Mouse (Mus musculus) embryonic facial prominence, embryonic 14.5 days (tissue): ENCODE results near the gene Gm20388. TPM values are rescaled to one million over a fixed set of nuclear protein-coding genes. Genes with fewer than 3 reads are reported as not detected.

Source experiments
- ATAC-seq: fragments of 200-750 bp; cut with Nextera tagmentation; 2 replicates; pipeline ENCODE4 v1.8.0; 2017; ENCODE audit warnings: low read depth, moderate number of reproducible peaks, moderate TSS enrichment
- DNase-seq: peaks from one replicate; pipeline ENCODE4 v3.0.0-alpha.2; 2015; ENCODE audit warnings: low spot score
- H3K27ac ChIP-seq: fragments of 300-500 bp; sonication (generic); replicated peaks from 2 replicates; pipeline ENCODE4 v1.5.1; 2014; ENCODE audit warnings: low read depth, mild to moderate bottlenecking, low read length, moderate library complexity
- H3K27me3 ChIP-seq: fragments of 300-500 bp; sonication (generic); replicated peaks from 2 replicates; pipeline ENCODE4 v1.6.1; 2014; ENCODE audit warnings: low read length; ENCODE audit not compliant: control insufficient read depth, insufficient read depth
- H3K36me3 ChIP-seq: fragments of 300-500 bp; sonication (generic); 2 replicates; pipeline ENCODE4 v1.6.1; 2014; ENCODE audit warnings: low read length, mixed read lengths; ENCODE audit not compliant: control insufficient read depth, insufficient read depth
- H3K4me1 ChIP-seq: fragments of 300-500 bp; sonication (generic); 2 replicates; pipeline ENCODE4 v1.6.1; 2014; ENCODE audit warnings: antibody characterized with exemption, low read length; ENCODE audit not compliant: control insufficient read depth, insufficient read depth
- H3K4me2 ChIP-seq: fragments of 300-500 bp; sonication (generic); 2 replicates; pipeline ENCODE4 v1.6.1; 2014; ENCODE audit warnings: low read depth, mild to moderate bottlenecking, low read length, moderate library complexity, mixed read lengths
- H3K4me3 ChIP-seq: fragments of 300-500 bp; sonication (generic); 2 replicates; pipeline ENCODE4 v1.5.1; 2014; ENCODE audit warnings: low read depth, mild to moderate bottlenecking, low read length
- H3K9ac ChIP-seq: fragments of 300-500 bp; sonication (generic); 2 replicates; pipeline ENCODE4 v1.6.1; 2014; ENCODE audit warnings: low read depth, mild to moderate bottlenecking, low read length, moderate library complexity, mixed read lengths
- H3K9me3 ChIP-seq: fragments of 300-500 bp; sonication (generic); 2 replicates; pipeline ENCODE4 v1.6.1; 2016; ENCODE audit warnings: low read length; ENCODE audit not compliant: control insufficient read depth
- WGBS: fragments of 180-500 bp; shearing (Covaris S2); extraction: QIAGEN DNeasy Blood & Tissue Kit; methylation state at CpG from one replicate; pipeline ENCODE4 v1.1.7; 2014; 5-methylcytosine and 5-hydroxymethylcytosine counted together
- polyA plus RNA-seq: library from polyadenylated mRNA; unstranded; fragments of >200 nt; fragmentation: Nextera tagmentation; extraction: Ambion mirVana; gene quantifications from 2 replicates; pipeline ENCODE4 v1.2.1, GENCODE M21; 2014

Gm20388 gene
- polyA plus RNA-seq, 1 experiment from 2014 or later: not detected

DNA sequence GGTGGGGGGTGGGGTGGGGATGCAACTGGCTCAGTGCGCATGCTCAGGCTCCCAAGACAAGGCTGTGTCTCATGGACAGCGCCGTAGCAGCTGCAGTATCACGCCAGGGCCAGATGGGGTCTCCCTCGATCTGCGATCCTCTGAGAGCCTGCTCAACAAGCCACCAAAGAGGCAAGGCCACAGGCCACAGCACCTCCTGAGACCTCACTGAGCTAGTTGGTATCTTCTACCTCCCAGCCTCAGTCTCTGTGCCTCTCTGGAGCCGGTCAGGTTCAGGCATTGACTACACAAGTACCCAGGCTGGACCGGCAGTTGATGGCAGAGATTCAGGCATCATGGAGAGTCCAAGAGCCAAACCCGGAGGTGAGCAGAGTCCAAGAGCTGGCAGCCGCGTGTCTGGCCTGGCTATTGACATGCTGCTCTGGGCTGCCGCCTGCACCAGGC is 1807.4 kb downstream of the Gm20388 start:
- H3K4me2 ChIP-seq: peak overlapping the region; percentile 18
- 26% methylated on average over 12 of the region's 12 CpGs for WGBS
- DNase-seq (peak; percentile 94), ATAC-seq (peak; percentile 91)
- no peak overlapping the region for H3K4me3 ChIP-seq
- no peak overlapping the region for H3K27ac ChIP-seq
- H3K36me3 ChIP-seq: no peaks in the 10 kb centered on the region
- no peaks in the 10 kb centered on the region; the same call in 1 of the 2 replicates for H3K27me3 ChIP-seq
- no peaks in the 10 kb centered on the region for H3K9me3 ChIP-seq
- no peaks in the 10 kb centered on the region for H3K4me1 ChIP-seq
- H3K9ac ChIP-seq: peak overlapping the region; percentile 26; the same call in 1 of the 2 replicates

DNA sequence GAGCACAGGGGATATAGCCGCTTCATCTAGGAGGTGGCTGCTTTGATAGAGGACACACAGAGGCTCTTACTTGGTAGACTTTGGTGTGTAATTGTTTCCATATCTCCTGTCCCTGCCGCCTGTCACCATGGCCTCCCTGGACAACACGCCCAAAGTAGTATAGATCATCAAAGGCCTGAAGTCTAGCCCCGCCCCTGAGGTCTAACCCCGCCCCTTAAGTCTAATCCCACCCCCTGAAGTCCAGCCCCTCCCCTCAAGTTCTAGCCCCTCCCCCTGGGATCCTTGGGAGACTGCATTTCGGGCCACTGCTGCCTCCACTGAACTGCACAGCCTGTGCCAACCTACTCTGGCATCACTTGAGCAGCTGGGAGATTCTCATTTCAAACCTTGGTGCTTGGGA is 1808.3 kb downstream of the Gm20388 start:
- H3K4me1 ChIP-seq: no peaks in the 10 kb centered on the region
- no peak overlapping the region for H3K4me3 ChIP-seq
- no peak overlapping the region for H3K9ac ChIP-seq
- no peak overlapping the region for H3K4me2 ChIP-seq
- H3K27ac ChIP-seq: no peak overlapping the region
- H3K36me3 ChIP-seq: no peaks in the 10 kb centered on the region
- DNase-seq (no peak), ATAC-seq (no peak)
- no peaks in the 10 kb centered on the region for H3K9me3 ChIP-seq
- no peaks in the 10 kb centered on the region; the same call in 1 of the 2 replicates for H3K27me3 ChIP-seq
- whole genome bisulfite sequencing: 56% methylated on average over 6 of the region's 6 CpGs

DNA sequence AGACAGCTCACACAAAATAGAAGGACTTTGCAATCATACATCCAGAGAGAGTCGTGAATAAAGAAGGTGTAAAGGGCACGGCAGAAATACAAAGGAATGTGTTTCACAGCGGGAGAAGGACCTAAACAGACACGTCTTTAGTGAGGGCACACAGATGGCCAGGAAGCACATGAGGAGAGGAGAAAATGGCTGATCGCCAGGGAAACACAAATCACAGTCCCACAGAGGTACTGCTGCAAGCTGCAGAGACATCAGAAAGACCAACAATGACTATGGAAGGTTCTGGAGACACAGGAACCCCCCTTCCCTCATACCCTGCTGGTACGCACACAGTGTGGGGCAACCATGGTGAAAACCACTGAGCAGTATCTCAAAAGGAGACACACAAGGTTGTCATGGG is 1810.4 kb downstream of the Gm20388 start:
- Histone ChIP-seq H3K9ac (no peak overlapping the region), H3K27me3 (no peaks in the 10 kb centered on the region), H3K36me3 (no peaks in the 10 kb centered on the region), H3K9me3 (no peaks in the 10 kb centered on the region), H3K4me2 (no peak overlapping the region), H3K4me3 (no peak overlapping the region), H3K4me1 (no peaks in the 10 kb centered on the region), H3K27ac (no peak overlapping the region)
- no peak for DNase-seq
- ATAC-seq: no peak
- 61% methylated on average over 6 of the region's 6 CpGs for WGBS

DNA sequence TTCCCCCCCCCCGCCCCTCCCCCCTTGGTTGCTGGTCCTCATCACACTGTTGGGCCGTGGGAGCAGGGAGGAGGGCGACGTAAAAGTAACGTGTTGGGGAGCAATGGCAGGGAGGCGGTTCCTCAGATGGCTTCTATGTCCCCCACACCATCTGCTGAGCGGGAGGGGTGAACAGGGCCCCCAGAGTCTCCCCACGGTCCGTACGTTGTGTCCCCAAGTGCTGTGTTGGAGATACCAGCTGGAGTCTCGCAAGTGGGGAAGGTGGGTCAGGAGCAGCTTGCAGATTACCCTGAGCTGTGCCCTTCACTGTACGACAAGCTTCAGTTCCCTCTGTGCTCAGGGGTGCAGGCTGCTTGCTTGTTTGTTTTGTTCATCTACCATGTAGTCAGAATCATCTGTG is 1813.2 kb downstream of the Gm20388 start:
- H3K4me3 ChIP-seq: no peak overlapping the region
- DNase-seq: no peak
- no peak overlapping the region for H3K27ac ChIP-seq
- peaks cover 18% of the 10 kb centered on the region for H3K27me3 ChIP-seq
- 69% methylated on average over 12 of the region's 12 CpGs for WGBS
- no peaks in the 10 kb centered on the region for H3K9me3 ChIP-seq
- H3K4me1 ChIP-seq: no peaks in the 10 kb centered on the region
- no peak for ATAC-seq
- H3K4me2 ChIP-seq: no peak overlapping the region
- H3K9ac ChIP-seq: no peak overlapping the region
- H3K36me3 ChIP-seq: no peaks in the 10 kb centered on the region

DNA sequence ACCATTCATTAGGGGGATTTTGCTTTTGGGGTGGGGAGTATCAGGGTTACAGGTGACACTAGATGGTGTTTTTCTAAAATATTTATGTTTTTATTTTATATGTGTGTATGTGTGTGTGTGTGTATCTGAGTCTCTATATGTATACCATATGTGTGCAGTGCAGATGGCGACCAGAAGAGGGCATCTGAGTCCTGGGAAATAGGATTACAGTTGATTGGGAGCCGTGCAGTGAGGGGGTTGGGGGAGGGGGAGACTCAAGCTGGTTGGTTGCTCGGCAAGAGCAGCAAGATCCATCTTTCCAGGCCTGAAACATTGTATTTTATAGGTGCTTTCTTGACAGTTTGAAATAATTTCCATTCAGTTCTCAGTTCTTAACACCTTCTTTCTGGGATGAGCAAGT is 1816.5 kb downstream of the Gm20388 start:
- Histone ChIP-seq H3K4me1 (no peaks in the 10 kb centered on the region), H3K4me2 (no peak overlapping the region), H3K9me3 (no peaks in the 10 kb centered on the region), H3K9ac (no peak overlapping the region), H3K27me3 (peaks cover 49% of the 10 kb centered on the region), H3K4me3 (no peak overlapping the region), H3K27ac (no peak overlapping the region), H3K36me3 (no peaks in the 10 kb centered on the region)
- ATAC-seq: no peak
- WGBS: 59% methylated on average over 3 of the region's 3 CpGs
- DNase-seq: no peak

DNA sequence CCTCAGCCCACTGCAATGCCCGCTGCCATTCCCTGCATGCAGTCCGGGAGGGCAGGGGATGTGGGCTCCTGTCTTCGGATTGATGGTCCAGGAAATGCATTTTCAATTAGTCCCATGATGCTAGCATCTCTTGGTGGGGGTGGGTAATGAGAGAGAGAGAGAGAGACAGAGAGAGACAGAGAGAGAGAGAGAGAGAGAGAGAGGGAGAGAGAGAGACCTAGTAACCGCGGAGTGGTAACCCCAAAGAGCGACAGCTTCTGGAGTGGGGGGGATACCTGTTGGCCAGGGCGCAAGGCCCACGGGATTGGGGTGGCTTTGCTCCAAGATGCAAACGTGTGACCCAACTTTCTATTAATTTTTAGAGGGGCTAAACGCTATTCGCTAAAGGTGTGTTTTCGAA is 1818.7 kb downstream of the Gm20388 start, which contains the start of gene Jph3:
Jph3 (plus strand) TSS at position 301 of the 400 bp plus-strand sequence.
- no peak for ATAC-seq
- Histone ChIP-seq H3K9ac (peak within 1 kb of the TSS; percentile 19; the same call in 1 of the 2 replicates), H3K27ac (no peak within 1 kb of the TSS), H3K4me3 (peak within 1 kb of the TSS; percentile 48), H3K4me2 (peak within 1 kb of the TSS; percentile 85), H3K4me1 (no peaks in the 10 kb centered on the region), H3K9me3 (no peaks in the 10 kb centered on the region), H3K36me3 (no peaks in the 10 kb centered on the region), H3K27me3 (peaks cover 66% of the 10 kb centered on the region)
- DNase-seq: no peak
- WGBS: 11% methylated on average over 12 of the region's 12 CpGs

DNA sequence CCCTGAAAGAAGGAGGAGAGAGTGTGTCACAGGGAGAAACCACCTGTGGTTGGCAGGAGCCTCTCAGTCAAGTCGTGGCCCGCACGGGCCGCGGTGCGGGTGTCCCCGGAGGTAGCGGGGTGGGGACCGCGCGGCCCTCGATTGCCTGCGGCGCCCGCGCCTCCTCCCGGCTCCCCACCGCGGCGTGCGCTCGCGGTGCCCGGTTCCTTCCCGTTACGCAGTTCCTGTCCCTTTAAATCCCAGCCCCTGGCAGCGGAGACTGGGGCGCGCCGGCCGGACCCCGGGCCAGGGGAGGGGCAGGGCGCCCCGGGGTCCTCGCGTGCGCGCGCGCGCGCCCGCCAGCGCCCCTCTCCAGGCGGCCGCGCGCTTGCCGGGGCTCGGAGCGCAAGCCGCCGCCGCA is 1819.1 kb downstream of the Gm20388 start:
- DNase-seq (no peak), ATAC-seq (no peak; the same call in 1 of the 2 replicates)
- H3K27me3 ChIP-seq: peaks cover 66% of the 10 kb centered on the region
- no peaks in the 10 kb centered on the region for H3K36me3 ChIP-seq
- peak overlapping the region; percentile 85 for H3K4me2 ChIP-seq
- no peaks in the 10 kb centered on the region for H3K4me1 ChIP-seq
- peak overlapping the region; percentile 48 for H3K4me3 ChIP-seq
- H3K9ac ChIP-seq: no peak overlapping the region
- 0% methylated on average over 2 of the region's 54 CpGs for WGBS
- H3K27ac ChIP-seq: no peak overlapping the region
- H3K9me3 ChIP-seq: no peaks in the 10 kb centered on the region

DNA sequence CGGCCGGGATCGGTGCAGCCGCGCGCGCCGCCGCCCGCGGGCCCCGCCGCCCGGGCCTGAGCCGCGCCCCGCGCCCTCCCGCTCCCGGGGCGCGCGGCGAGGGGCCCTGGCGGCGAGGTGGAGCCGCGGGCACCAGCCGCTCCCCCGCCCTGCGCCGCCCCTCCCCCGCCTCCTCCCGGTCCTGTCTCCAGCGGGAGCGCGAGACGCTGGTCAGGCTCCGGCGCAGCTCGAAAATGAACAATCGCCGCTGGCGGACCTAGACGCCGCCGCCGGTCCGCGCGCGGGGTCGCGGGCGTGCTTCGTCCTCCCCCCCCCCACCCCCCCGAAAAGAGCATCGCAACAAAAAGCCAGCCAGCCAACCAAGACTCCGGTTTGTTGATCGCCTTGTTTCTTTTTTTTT is 1819.5 kb downstream of the Gm20388 start:
- DNase-seq: peak; percentile 15
- Histone ChIP-seq H3K27ac (no peak overlapping the region), H3K27me3 (peaks cover 66% of the 10 kb centered on the region), H3K4me1 (no peaks in the 10 kb centered on the region), H3K9ac (peak overlapping the region; percentile 19; the same call in 1 of the 2 replicates), H3K4me3 (peak overlapping the region; percentile 48), H3K4me2 (peak overlapping the region; percentile 85), H3K9me3 (no peaks in the 10 kb centered on the region), H3K36me3 (no peaks in the 10 kb centered on the region)
- ATAC-seq: peak; percentile 24; the same call in 1 of the 2 replicates
- WGBS: under 1% methylated on average over 19 of the region's 60 CpGs

DNA sequence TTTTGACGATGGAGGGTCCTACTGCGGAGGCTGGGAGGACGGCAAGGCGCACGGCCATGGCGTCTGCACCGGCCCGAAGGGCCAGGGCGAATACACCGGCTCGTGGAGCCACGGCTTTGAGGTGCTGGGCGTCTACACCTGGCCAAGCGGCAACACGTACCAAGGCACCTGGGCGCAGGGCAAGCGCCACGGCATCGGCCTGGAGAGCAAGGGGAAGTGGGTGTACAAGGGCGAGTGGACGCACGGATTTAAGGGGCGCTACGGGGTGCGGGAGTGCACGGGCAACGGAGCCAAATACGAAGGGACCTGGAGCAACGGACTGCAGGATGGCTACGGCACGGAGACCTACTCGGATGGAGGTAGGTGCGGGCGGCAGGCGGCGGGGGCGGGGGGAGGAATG is 1820.0 kb downstream of the Gm20388 start:
- H3K9me3 ChIP-seq: no peaks in the 10 kb centered on the region
- H3K9ac ChIP-seq: no peak overlapping the region
- H3K4me1 ChIP-seq: no peaks in the 10 kb centered on the region
- peak overlapping the region; percentile 85 for H3K4me2 ChIP-seq
- no peak overlapping the region for H3K27ac ChIP-seq
- H3K27me3 ChIP-seq: peaks cover 66% of the 10 kb centered on the region
- DNase-seq (no peak), ATAC-seq (no peak)
- peak overlapping the region; percentile 48 for H3K4me3 ChIP-seq
- WGBS: under 1% methylated on average over 28 of the region's 37 CpGs
- H3K36me3 ChIP-seq: no peaks in the 10 kb centered on the region
